ENCODE assay signal across 8 mouse cellular contexts in the genomic region with DNA sequence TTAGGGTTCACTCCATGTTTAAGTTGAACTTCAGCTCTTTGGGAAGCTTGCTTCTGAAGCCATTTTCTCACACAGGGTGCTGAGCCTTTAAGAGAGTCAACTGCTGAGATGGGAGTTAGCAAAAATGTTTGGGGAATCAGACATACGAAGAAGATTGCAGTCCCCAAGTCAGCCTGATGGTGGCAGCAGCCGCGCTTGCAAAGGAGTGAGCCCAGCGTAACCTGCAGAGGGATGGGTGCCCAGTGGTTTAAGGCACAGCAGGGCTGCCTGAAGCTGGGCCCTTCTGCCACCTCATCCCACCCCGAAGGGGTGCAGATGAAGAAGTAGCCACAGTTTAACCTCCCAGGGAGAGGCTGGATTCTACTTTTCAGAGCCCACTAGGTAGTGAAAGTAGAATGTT. TPM values are rescaled to one million over a fixed set of nuclear protein-coding genes. Genes with fewer than 3 reads are reported as not detected.
DNase-seq lines count a peak whose midpoint lies in the region; ATAC-seq and TF ChIP-seq lines count a peak whose summit lies in the region.

No protein-coding gene starts in this region.

- no peaks in the 10 kb centered on the region for H3K36me3 ChIP-seq in E14TG2a.4 (ENCODE audit: insufficient read depth, low read length)
- no peaks in the 10 kb centered on the region for H3K36me3 ChIP-seq in embryonic facial prominence, embryonic 14.5 days (ENCODE audit: control insufficient read depth, insufficient read depth, low read length)
- H3K36me3 ChIP-seq in heart, embryonic 10.5 days: no peaks in the 10 kb centered on the region
- no peaks in the 10 kb centered on the region for H3K36me3 ChIP-seq in lung, embryonic 14.5 days (ENCODE audit: insufficient read depth)

- TF ChIP-seq POLR2A in bone marrow, adult 2 months (IDR thresholded peaks at IDR 0.05; ENCODE audit: borderline replicate concordance, control insufficient read depth, low read depth, low read length): no peak

- H3K27ac ChIP-seq in bone marrow, adult 2 months (ENCODE audit: control insufficient read depth, insufficient read depth, low read depth, low read length, poor library complexity): no peak overlapping the region
- no peak overlapping the region for H3K27ac ChIP-seq in embryonic facial prominence, embryonic 14.5 days (replicated peaks; ENCODE audit: low read depth, low read length)
- no peak overlapping the region for H3K27ac ChIP-seq in heart, embryonic 10.5 days
- H3K27ac ChIP-seq in lung, embryonic 14.5 days (ENCODE audit: low read depth): no peak overlapping the region

- H3K4me2 ChIP-seq in embryonic facial prominence, embryonic 14.5 days (ENCODE audit: low read depth, low read length): no peak overlapping the region
- H3K4me2 ChIP-seq in lung, embryonic 14.5 days: no peak overlapping the region

- peaks cover under 1% of the 10 kb centered on the region; the same call in 1 of the 2 replicates for H3K4me1 ChIP-seq in E14TG2a.4 (replicated peaks; ENCODE audit: low read depth, low read length)
- H3K4me1 ChIP-seq in bone marrow, adult 2 months (ENCODE audit: control insufficient read depth, insufficient read depth, low read length): no peaks in the 10 kb centered on the region
- no peaks in the 10 kb centered on the region for H3K4me1 ChIP-seq in embryonic facial prominence, embryonic 14.5 days (ENCODE audit: control insufficient read depth, insufficient read depth, low read length)
- H3K4me1 ChIP-seq in heart, embryonic 10.5 days: no peaks in the 10 kb centered on the region
- H3K4me1 ChIP-seq in lung, embryonic 14.5 days (ENCODE audit: insufficient read depth): no peaks in the 10 kb centered on the region

- WGBS in bone marrow, adult 2 months: 4% methylated on average over 5 of the region's 5 CpGs
- WGBS in embryonic facial prominence, embryonic 14.5 days: 4% methylated on average over 5 of the region's 5 CpGs
- 3% methylated on average over 5 of the region's 5 CpGs for WGBS in heart, embryonic 10.5 days
- under 1% methylated on average over 5 of the region's 5 CpGs for WGBS in lung, embryonic 14.5 days

- peak; percentile 83 for DNase-seq in embryonic facial prominence, embryonic 14.5 days (ENCODE audit: low spot score)
- DNase-seq in heart, embryonic 10.5 days (ENCODE audit: low spot score): peak; percentile 80
- peak; percentile 81 to 94 for DNase-seq in layer of hippocampus, adult 18-20 months (ENCODE audit: low spot score in 2 of 2)
- DNase-seq in lung, embryonic 14.5 days: peak; percentile 91
- DNase-seq in ovary, postnatal 14 days (ENCODE audit: low spot score): peak; percentile 76
- peak; percentile 53 for DNase-seq in urinary bladder, adult 2 months (ENCODE audit: low spot score)

- no peaks in the 10 kb centered on the region for H3K9me3 ChIP-seq in E14TG2a.4 (ENCODE audit: low read length)
- H3K9me3 ChIP-seq in embryonic facial prominence, embryonic 14.5 days (ENCODE audit: control insufficient read depth, low read length): no peaks in the 10 kb centered on the region
- no peaks in the 10 kb centered on the region for H3K9me3 ChIP-seq in heart, embryonic 10.5 days
- H3K9me3 ChIP-seq in lung, embryonic 14.5 days (ENCODE audit: low read depth, low read length): no peaks in the 10 kb centered on the region

- no peak overlapping the region for H3K9ac ChIP-seq in embryonic facial prominence, embryonic 14.5 days (ENCODE audit: low read depth, low read length)
- H3K9ac ChIP-seq in lung, embryonic 14.5 days: no peak overlapping the region

- TF ChIP-seq CTCF in E14TG2a.4 (conservative IDR thresholded peaks at IDR 0.05; ENCODE audit: low read length): peak; percentile 82
- TF ChIP-seq CTCF in bone marrow, adult 2 months (IDR thresholded peaks at IDR 0.05; ENCODE audit: control insufficient read depth, insufficient read depth, low read length): peak; percentile 63
- peak; percentile 95 for TF ChIP-seq CTCF in lung, embryonic 14.5 days (IDR thresholded peaks at IDR 0.05; ENCODE audit: low read depth)

- H3K27me3 ChIP-seq in E14TG2a.4 (ENCODE audit: insufficient read depth, low read length): peaks cover 20% of the 10 kb centered on the region
- H3K27me3 ChIP-seq in embryonic facial prominence, embryonic 14.5 days (replicated peaks; ENCODE audit: control insufficient read depth, insufficient read depth, low read length): 0 out of 2 replicates have a peak, but pooled peaks cover 3% of the 10 kb centered on the region
- H3K27me3 ChIP-seq in heart, embryonic 10.5 days (ENCODE audit: insufficient read depth, poor library complexity, severe bottlenecking): peaks cover 55% of the 10 kb centered on the region
- H3K27me3 ChIP-seq in lung, embryonic 14.5 days (ENCODE audit: insufficient read depth, low read length): peaks cover 5% of the 10 kb centered on the region; the same call in 1 of the 2 replicates

- peak; percentile 70; the same call in 1 of the 2 replicates for ATAC-seq in embryonic facial prominence, embryonic 14.5 days (ENCODE audit: low read depth)
- ATAC-seq in lung, embryonic 14.5 days (ENCODE audit: insufficient read depth): peak; percentile 56; the same call in 1 of the 2 replicates

- no peak overlapping the region for H3K4me3 ChIP-seq in E14TG2a.4 (replicated peaks; ENCODE audit: low read length)
- no peak overlapping the region for H3K4me3 ChIP-seq in bone marrow, adult 2 months (replicated peaks; ENCODE audit: control insufficient read depth, low read depth, low read length)
- H3K4me3 ChIP-seq in embryonic facial prominence, embryonic 14.5 days (ENCODE audit: low read depth, low read length): no peak overlapping the region
- H3K4me3 ChIP-seq in heart, embryonic 10.5 days: no peak overlapping the region
- H3K4me3 ChIP-seq in lung, embryonic 14.5 days (ENCODE audit: low read depth, low read length): no peak overlapping the region

RNA-seq across cellular contexts. Expression of gene Kirrel3, which starts 13.0 kb away (rescaled TPM):
- polyA plus RNA-seq in bone marrow, adult 2 months (2011; ENCODE audit: insufficient read depth, insufficient read length, low replicate concordance, missing spikeins): not detected in 2 replicates
- 6.9 and 9.3 TPM in 2 replicates for polyA plus RNA-seq in embryonic facial prominence, embryonic 14.5 days (2014; fragmentation: Nextera tagmentation; extraction: Ambion mirVana)
- 0.48 and 1.0 TPM in 2 replicates for polyA plus RNA-seq in heart, embryonic 10.5 days (2016; fragmentation: Nextera tagmentation; extraction: Ambion mirVana)
- total RNA-seq in layer of hippocampus, adult 18-20 months (2021): 10 to 100 TPM; 45.7 to 54.8 TPM
- polyA plus RNA-seq in lung, embryonic 14.5 days (2014; fragmentation: Nextera tagmentation; extraction: Ambion mirVana): 1.4 and 1.8 TPM in 2 replicates
- 0.08 and 0.32 TPM in 2 replicates for polyA plus RNA-seq in urinary bladder, adult 2 months (2012; rRNA removed)
